Mouse (Mus musculus) intestine, postnatal 0 days (tissue): Measurements from ENCODE around the gene Zdhhc12. TPM values are rescaled to one million over a fixed set of nuclear protein-coding genes. Genes with fewer than 3 reads are reported as not detected.

Experiments
- ATAC-seq: fragments of 200-750 bp; cut with Nextera tagmentation; 2 replicates; pipeline ENCODE4 v1.8.0; 2017; ENCODE audit warnings: mild to moderate bottlenecking, moderate TSS enrichment, moderate library complexity
- H3K27ac ChIP-seq: fragments of 300-500 bp; sonication (generic); 2 replicates; pipeline ENCODE4 v1.5.1; 2014; ENCODE audit warnings: mild to moderate bottlenecking, low read depth, low read length, moderate library complexity
- H3K27me3 ChIP-seq: fragments of 300-500 bp; sonication (generic); replicated peaks from 2 replicates; pipeline ENCODE4 v1.6.1; 2014; ENCODE audit warnings: low read length, mixed read lengths; ENCODE audit not compliant: control insufficient read depth, insufficient read depth
- H3K36me3 ChIP-seq: fragments of 300-500 bp; sonication (generic); 2 replicates; pipeline ENCODE4 v1.6.1; 2014; ENCODE audit warnings: mild to moderate bottlenecking, moderate library complexity; ENCODE audit not compliant: control insufficient read depth, insufficient read depth
- H3K4me1 ChIP-seq: fragments of 300-500 bp; sonication (generic); replicated peaks from 2 replicates; pipeline ENCODE4 v1.6.1; 2014; ENCODE audit warnings: antibody characterized with exemption, low read length, mixed read lengths; ENCODE audit not compliant: control insufficient read depth, insufficient read depth
- H3K4me2 ChIP-seq: fragments of 300-500 bp; sonication (generic); replicated peaks from 2 replicates; pipeline ENCODE4 v1.6.1; 2014; ENCODE audit warnings: low read depth, mild to moderate bottlenecking, moderate library complexity
- H3K4me3 ChIP-seq: fragments of 300-500 bp; sonication (generic); 2 replicates; pipeline ENCODE4 v1.5.1; 2014; ENCODE audit warnings: low read depth, low read length
- H3K9ac ChIP-seq: fragments of 300-500 bp; sonication (generic); 2 replicates; pipeline ENCODE4 v1.6.1; 2014; ENCODE audit warnings: mild to moderate bottlenecking, low read depth, low read length
- H3K9me3 ChIP-seq: fragments of 300-500 bp; sonication (generic); 2 replicates; pipeline ENCODE4 v1.6.1; 2016; ENCODE audit warnings: mixed run types; ENCODE audit not compliant: control insufficient read depth
- CTCF ChIP-seq: sonication (generic); IDR thresholded peaks from 2 replicates; pipeline ENCODE4 v1.5.1; 2016; ENCODE audit warnings: low read depth, mild to moderate bottlenecking, control low read depth, antibody characterized with exemption, moderate library complexity
- WGBS: fragments of 180-500 bp; shearing (Covaris S2); extraction: QIAGEN DNeasy Blood & Tissue Kit; methylation state at CpG from one replicate; pipeline ENCODE4 v1.1.7; 2014; 5-methylcytosine and 5-hydroxymethylcytosine counted together
- polyA plus RNA-seq: library from polyadenylated mRNA; unstranded; fragments of >200 nt; fragmentation: Nextera tagmentation; extraction: Ambion mirVana; gene quantifications from 2 replicates; pipeline ENCODE4 v1.2.1, GENCODE M21; 2015

The Zdhhc12 gene
- polyA plus RNA-seq, 1 experiment from 2014 or later: 91.3 TPM

- H3K4me3 ChIP-seq: peak within 1 kb of the TSS; percentile 47
- under 1% methylated on average over 53 of the region's 53 CpGs for WGBS
- TF ChIP-seq CTCF: peak; percentile 100
- H3K4me2 ChIP-seq: peak within 1 kb of the TSS; percentile 91
- H3K27ac ChIP-seq: peak within 1 kb of the TSS; percentile 58
- peak; percentile 77 for ATAC-seq
- H3K27me3 ChIP-seq: no peaks in the 10 kb centered on the region
- H3K9me3 ChIP-seq: no peaks in the 10 kb centered on the region
- peak within 1 kb of the TSS; percentile 38 for H3K9ac ChIP-seq
- H3K4me1 ChIP-seq: no peaks in the 10 kb centered on the region
- no peaks in the 10 kb centered on the region; the same call in 1 of the 2 replicates for H3K36me3 ChIP-seq
Observed at GRCm38 (mm10) chr2:30077502-30078348, 15.7 kb downstream of the Zdhhc12 start, which contains the start of gene Pkn3. Pkn3 (plus strand) TSS chr2:30077684.

GRCm38 (mm10) chr2:30076959-30077358, 16.5 kb downstream of the Zdhhc12 start:
- peak overlapping the region; percentile 91 for H3K4me2 ChIP-seq
- TF ChIP-seq CTCF: no peak
- peak overlapping the region; percentile 38; the same call in 1 of the 2 replicates for H3K9ac ChIP-seq
- WGBS: 53% methylated on average over 6 of the region's 6 CpGs
- no peaks in the 10 kb centered on the region for H3K27me3 ChIP-seq
- H3K36me3 ChIP-seq: peaks cover 4% of the 10 kb centered on the region; the same call in 1 of the 2 replicates
- no peak overlapping the region for H3K27ac ChIP-seq
- ATAC-seq: peak; percentile 33
- no peak overlapping the region for H3K4me3 ChIP-seq
- no peaks in the 10 kb centered on the region for H3K9me3 ChIP-seq
- no peaks in the 10 kb centered on the region for H3K4me1 ChIP-seq

- WGBS: 92% methylated on average over 8 of the region's 9 CpGs
- H3K9ac ChIP-seq: no peak overlapping the region
- no peak overlapping the region for H3K27ac ChIP-seq
- no peak for ATAC-seq
- H3K9me3 ChIP-seq: no peaks in the 10 kb centered on the region
- H3K36me3 ChIP-seq: peaks cover 4% of the 10 kb centered on the region; the same call in 1 of the 2 replicates
- no peaks in the 10 kb centered on the region for H3K4me1 ChIP-seq
- no peak for TF ChIP-seq CTCF
- no peaks in the 10 kb centered on the region for H3K27me3 ChIP-seq
- H3K4me3 ChIP-seq: no peak overlapping the region
- H3K4me2 ChIP-seq: no peak overlapping the region
Observed at GRCm38 (mm10) chr2:30076439-30076838, 17.0 kb downstream of the Zdhhc12 start.

- TF ChIP-seq CTCF: no peak
- Histone ChIP-seq H3K9me3 (no peaks in the 10 kb centered on the region), H3K9ac (no peak overlapping the region), H3K4me3 (no peak overlapping the region), H3K4me2 (no peak overlapping the region), H3K27ac (no peak overlapping the region), H3K4me1 (no peaks in the 10 kb centered on the region), H3K27me3 (no peaks in the 10 kb centered on the region), H3K36me3 (peaks cover 4% of the 10 kb centered on the region; the same call in 1 of the 2 replicates)
- 30% methylated on average over 3 of the region's 3 CpGs for WGBS
- no peak for ATAC-seq
Observed at GRCm38 (mm10) chr2:30075625-30076024, 17.8 kb downstream of the Zdhhc12 start.

GRCm38 (mm10) chr2:30073285-30073684, 20.2 kb downstream of the Zdhhc12 start:
- Histone ChIP-seq H3K4me3 (no peak overlapping the region), H3K36me3 (peaks cover 16% of the 10 kb centered on the region), H3K4me2 (no peak overlapping the region), H3K9me3 (no peaks in the 10 kb centered on the region), H3K27ac (no peak overlapping the region), H3K4me1 (no peaks in the 10 kb centered on the region), H3K9ac (no peak overlapping the region), H3K27me3 (no peaks in the 10 kb centered on the region)
- 70% methylated on average over 3 of the region's 3 CpGs for WGBS
- TF ChIP-seq CTCF: no peak
- ATAC-seq: no peak

- TF ChIP-seq CTCF: no peak
- H3K9me3 ChIP-seq: no peaks in the 10 kb centered on the region
- H3K27me3 ChIP-seq: no peaks in the 10 kb centered on the region
- H3K36me3 ChIP-seq: peaks cover 16% of the 10 kb centered on the region
- 79% methylated on average over 7 of the region's 7 CpGs for WGBS
- no peak overlapping the region for H3K4me3 ChIP-seq
- no peak overlapping the region for H3K27ac ChIP-seq
- H3K9ac ChIP-seq: no peak overlapping the region
- no peak overlapping the region for H3K4me2 ChIP-seq
- no peak for ATAC-seq
- H3K4me1 ChIP-seq: peaks cover 3% of the 10 kb centered on the region
Observed at GRCm38 (mm10) chr2:30072875-30073274, 20.6 kb downstream of the Zdhhc12 start.
